Mouse (Mus musculus) CH12.LX (cell line): ENCODE measurements around the gene Trem1.

Experiments used
- CTCF ChIP-seq, 2 experiments: IDR thresholded peaks in 1 of 2; conservative IDR thresholded peaks in 1 of 2; 2 replicates each; pipeline ENCODE4 v1.5.1; 2011 to 2012; ENCODE audit warnings: low read depth in 2 of 2, low read length in 2 of 2, improper control_type of control experiment in 1 of 2, inconsistent platforms in 1 of 2, mild to moderate bottlenecking in 1 of 2, moderate library complexity in 1 of 2
- ELF1 ChIP-seq: IDR thresholded peaks from 2 replicates; pipeline ENCODE4 v1.6.1; 2014; ENCODE audit warnings: low read depth, mild to moderate bottlenecking, inconsistent platforms, low read length, improper control_type of control experiment
- EP300 ChIP-seq: IDR thresholded peaks from 2 replicates; pipeline ENCODE4 v1.6.1; 2011; ENCODE audit warnings: low read length, improper control_type of control experiment
- ETS1 ChIP-seq: conservative IDR thresholded peaks from 2 replicates; pipeline ENCODE4 v1.6.1; 2012; ENCODE audit warnings: low read depth, mild to moderate bottlenecking, inconsistent platforms, low read length, improper control_type of control experiment, moderate library complexity
- GABPA ChIP-seq: IDR thresholded peaks from 2 replicates; pipeline ENCODE4 v1.6.1; 2012; ENCODE audit warnings: low read depth, low read length, improper control_type of control experiment, inconsistent platforms; ENCODE audit not compliant: insufficient replicate concordance
- MAFK ChIP-seq: IDR thresholded peaks from 2 replicates; pipeline ENCODE4 v1.6.1; 2011; ENCODE audit warnings: low read length, improper control_type of control experiment; ENCODE audit not compliant: insufficient replicate concordance
- RCOR1 ChIP-seq: conservative IDR thresholded peaks from 2 replicates; pipeline ENCODE4 v1.6.1; 2012; ENCODE audit warnings: low read depth, mild to moderate bottlenecking, inconsistent platforms, low read length, improper control_type of control experiment
- SIN3A ChIP-seq: IDR thresholded peaks from 2 replicates; pipeline ENCODE4 v1.6.1; 2012; ENCODE audit warnings: low read length, improper control_type of control experiment, inconsistent platforms
- TCF12 ChIP-seq: IDR thresholded peaks from 2 replicates; pipeline ENCODE4 v1.6.1; 2014; ENCODE audit warnings: low read depth, mild to moderate bottlenecking, inconsistent platforms, low read length, improper control_type of control experiment
- ZC3H11A ChIP-seq: IDR thresholded peaks from 2 replicates; pipeline ENCODE4 v1.6.1; 2012; ENCODE audit warnings: low read depth, mild to moderate bottlenecking, inconsistent platforms, low read length, improper control_type of control experiment

GRCm38 (mm10) chr17:48274885-48275284 is 42.3 kb downstream of the Trem1 start:
- TF ChIP-seq MAFK: no peak
- TF ChIP-seq ETS1: no peak
- TF ChIP-seq ELF1: no peak
- TF ChIP-seq RCOR1: no peak
- no peak for TF ChIP-seq EP300
- TF ChIP-seq GABPA: no peak
- TF ChIP-seq TCF12: no peak
- TF ChIP-seq CTCF (conservative IDR thresholded peaks at IDR 0.05 in 1 of 2, IDR thresholded peaks at IDR 0.05 in 1 of 2; ENCODE audit: low read depth in 2 of 2, low read length in 2 of 2): peak; percentile 79 to 91
- TF ChIP-seq ZC3H11A: peak; percentile 70
- TF ChIP-seq SIN3A: no peak
